Comparison of ENCODE assay signal across 8 mouse cellular contexts in the genomic region with DNA sequence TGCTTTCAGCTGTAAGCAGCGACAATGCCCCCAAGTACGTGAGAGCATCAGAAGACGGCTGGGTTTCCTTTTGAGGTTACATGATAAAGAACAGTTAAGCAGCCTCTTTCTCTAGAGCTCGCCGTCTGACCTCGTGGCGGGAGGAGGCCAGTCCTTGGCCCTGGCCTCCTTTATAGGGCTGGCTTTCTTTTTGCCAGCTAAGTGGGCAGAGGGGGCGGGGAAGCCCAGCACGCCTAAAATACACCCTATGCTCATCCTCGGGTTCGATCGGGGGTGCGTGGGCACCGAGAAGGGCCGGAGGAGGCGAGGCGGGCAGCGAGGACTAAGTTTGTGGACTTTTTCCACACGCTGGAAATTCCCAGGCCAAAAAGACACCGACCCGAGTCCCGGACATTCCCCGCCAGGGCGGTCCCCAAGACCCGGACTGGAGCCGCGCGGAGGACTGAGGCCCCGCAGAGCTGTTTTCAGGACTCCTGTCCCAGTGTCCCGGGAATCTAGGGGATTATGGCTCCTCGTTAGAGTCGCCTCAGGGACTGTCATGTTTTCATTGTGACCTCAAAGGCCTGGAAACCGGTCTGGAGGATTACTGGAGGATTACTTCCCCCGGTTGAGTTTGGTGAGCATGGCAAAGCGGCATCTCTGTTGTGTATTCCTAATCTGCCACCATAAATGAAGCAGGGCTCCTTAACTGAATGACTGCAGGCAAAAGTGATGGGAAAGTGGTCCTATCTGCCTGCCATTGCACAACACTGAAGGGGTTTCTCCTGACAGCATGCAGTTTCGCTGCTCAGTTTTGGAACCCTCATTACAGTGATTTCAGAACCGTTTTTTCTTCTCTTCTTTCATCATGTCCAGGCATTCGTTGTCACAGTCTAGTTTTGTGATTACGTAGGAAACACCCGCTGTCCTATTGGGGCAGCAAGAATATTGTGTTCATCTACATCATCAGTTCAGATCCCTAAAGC. TPM values are rescaled to one million over a fixed set of nuclear protein-coding genes. Genes with fewer than 3 reads are reported as not detected.
DNase-seq lines count a peak whose midpoint lies in the region; ATAC-seq and TF ChIP-seq lines count a peak whose summit lies in the region.

A gene (minus strand): TSS at position 390 of the 965 bp plus-strand sequence.

- under 1% methylated on average over 40 of the region's 40 CpGs for WGBS in cerebellum, adult 2 months

- H3K27ac ChIP-seq in cerebellum, adult 2 months (ENCODE audit: insufficient read depth, low read length): peak within 1 kb of the TSS; percentile 78

- no peak for TF ChIP-seq CTCF in cerebellum, adult 2 months (IDR thresholded peaks at IDR 0.05; ENCODE audit: borderline replicate concordance, insufficient read depth, low read depth, low read length)

- peak; percentile 85 to 91 for ATAC-seq in hematopoietic stem cell, adult 5-6 weeks (replicated peaks in 1 of 2; ENCODE audit: insufficient read depth in 1 of 2, low FRiP score in 2 of 2, low TSS enrichment in 1 of 2, low read depth in 1 of 2, poor library complexity in 2 of 2, severe bottlenecking in 2 of 2)

- TF ChIP-seq POLR2A in cerebellum, adult 2 months (IDR thresholded peaks at IDR 0.05; ENCODE audit: borderline replicate concordance, insufficient read depth, low read length): peak; percentile 28; the same call in 1 of the 2 replicates

- no peaks in the 10 kb centered on the region for H3K27me3 ChIP-seq in cerebellum, adult 2 months (ENCODE audit: control insufficient read depth, insufficient read depth, low read length)

- no peaks in the 10 kb centered on the region for H3K4me1 ChIP-seq in cerebellum, adult 2 months (ENCODE audit: control insufficient read depth, insufficient read depth, low read length)

- H3K4me3 ChIP-seq in cerebellum, adult 2 months (replicated peaks; ENCODE audit: insufficient read depth, low read depth, low read length): peak within 1 kb of the TSS; percentile 91

- peak; percentile 78 for DNase-seq in MN1 (ENCODE audit: low spot score)
- peak; percentile 89 to 92 for DNase-seq in cerebellum, adult 2 months
- peak; percentile 85 for DNase-seq in forelimb bud, embryonic 11.5 days (ENCODE audit: low read depth, low spot score)
- DNase-seq in layer of hippocampus, adult 9-11 months: peak; percentile 56
- peak; percentile 86 for DNase-seq in lung, postnatal 14 days
- DNase-seq in ovary, postnatal 36 days (ENCODE audit: low spot score): peak; percentile 86
- peak; percentile 75 for DNase-seq in thymus, postnatal 25 days

RNA-seq across cellular contexts. Expression of the gene that starts here (rescaled TPM):
- 5.1 and 5.8 TPM in 2 replicates for polyA plus RNA-seq in cerebellum, adult 2 months (2012; rRNA removed)
- total RNA-seq in hematopoietic stem cell, adult 5-6 weeks (2017): 84.1 and 85.5 TPM in 2 replicates

Comparison
In these comparisons a context has a peak if more than half of its experiments do, and no peak if none do; other contexts are left out.
1. Peak in every context shown above with its lines: DNase-seq, ATAC-seq, H3K4me3 ChIP-seq and H3K27ac ChIP-seq.